Mouse (Mus musculus): ENCODE measurements around the gene H2-T23. TPM values are rescaled to one million over a fixed set of nuclear protein-coding genes. Genes with fewer than 3 reads are reported as not detected.
"Not testable (repeated sequence)": the region's sequence is repeated elsewhere in the genome, so short reads cannot be mapped to it uniquely, and the experiment has no call there.

H2-T23 gene
- polyA plus RNA-seq, 1 experiment from 2014 or later = 6.9 TPM

GRCm38 (mm10) chr17:36020191-36021073 lies 12.2 kb downstream of the H2-T23 start, which contains the start of gene H2-T24:
Gene H2-T24, minus strand, starts transcription at chr17:36020560.
- Histone ChIP-seq H3K4me1 (no peaks in the 10 kb centered on the region), H3K4me2 (replicated peaks) (no peak within 1 kb of the TSS), H3K9ac (replicated peaks) (no peak within 1 kb of the TSS), H3K36me3 (no peaks in the 10 kb centered on the region), H3K4me3 (no peak within 1 kb of the TSS), H3K27ac (replicated peaks) (no peak within 1 kb of the TSS), H3K27me3 (no peaks in the 10 kb centered on the region), H3K9me3 (no peaks in the 10 kb centered on the region)
- ATAC-seq (replicated peaks) = no peak
- 43% methylated on average over 15 of the region's 15 CpGs for WGBS

GRCm38 (mm10) chr17:36019519-36019918 lies 13.1 kb downstream of the H2-T23 start:
- ATAC-seq (replicated peaks) = no peak
- H3K4me1 ChIP-seq = no peaks in the 10 kb centered on the region
- no peak overlapping the region for H3K4me2 ChIP-seq (replicated peaks)
- no peak overlapping the region for H3K27ac ChIP-seq (replicated peaks)
- no peak overlapping the region for H3K9ac ChIP-seq (replicated peaks)
- no peak overlapping the region for H3K4me3 ChIP-seq
- peaks cover 8% of the 10 kb centered on the region; the same call in 1 of the 2 replicates for H3K36me3 ChIP-seq
- WGBS = 71% methylated on average over 3 of the region's 3 CpGs
- no peaks in the 10 kb centered on the region for H3K27me3 ChIP-seq
- no peaks in the 10 kb centered on the region for H3K9me3 ChIP-seq

- WGBS = 71% methylated on average over 2 of the region's 2 CpGs
- Histone ChIP-seq H3K27ac (replicated peaks) (no peak overlapping the region), H3K36me3 (peaks cover 13% of the 10 kb centered on the region), H3K4me3 (no peak overlapping the region), H3K4me2 (replicated peaks) (no peak overlapping the region), H3K27me3 (no peaks in the 10 kb centered on the region), H3K9ac (replicated peaks) (no peak overlapping the region), H3K4me1 (no peaks in the 10 kb centered on the region), H3K9me3 (no peaks in the 10 kb centered on the region)
- ATAC-seq (replicated peaks) = no peak
These were observed 13.7 kb downstream of the H2-T23 start for GRCm38 (mm10) chr17:36018979-36019378.

- Histone ChIP-seq H3K9ac (replicated peaks) (no peak overlapping the region), H3K27ac (replicated peaks) (no peak overlapping the region), H3K4me3 (no peak overlapping the region), H3K36me3 (peaks cover 13% of the 10 kb centered on the region), H3K4me1 (no peaks in the 10 kb centered on the region), H3K9me3 (no peaks in the 10 kb centered on the region), H3K4me2 (replicated peaks) (no peak overlapping the region), H3K27me3 (no peaks in the 10 kb centered on the region)
- ATAC-seq (replicated peaks) = no peak
- whole genome bisulfite sequencing = 90% methylated on average over 5 of the region's 5 CpGs
These were observed 15.6 kb downstream of the H2-T23 start for GRCm38 (mm10) chr17:36017046-36017445.

- peaks cover 13% of the 10 kb centered on the region for H3K36me3 ChIP-seq
- H3K4me3 ChIP-seq = no peak overlapping the region
- H3K27ac ChIP-seq (replicated peaks) = no peak overlapping the region
- H3K27me3 ChIP-seq = no peaks in the 10 kb centered on the region
- no peaks in the 10 kb centered on the region for H3K4me1 ChIP-seq
- no peak overlapping the region for H3K4me2 ChIP-seq (replicated peaks)
- 96% methylated on average over 5 of the region's 5 CpGs for WGBS
- H3K9ac ChIP-seq (replicated peaks) = no peak overlapping the region
- no peak for ATAC-seq (replicated peaks)
- no peaks in the 10 kb centered on the region for H3K9me3 ChIP-seq
These were observed 17.7 kb downstream of the H2-T23 start for GRCm38 (mm10) chr17:36014977-36015376.

- H3K9me3 ChIP-seq; H3K27ac ChIP-seq (replicated peaks); ATAC-seq (replicated peaks); H3K4me2 ChIP-seq (replicated peaks); H3K9ac ChIP-seq (replicated peaks); H3K27me3 ChIP-seq; H3K36me3 ChIP-seq; H3K4me1 ChIP-seq; H3K4me3 ChIP-seq: not testable (repeated sequence)
- WGBS = 93% methylated on average over 7 of the region's 7 CpGs
These were observed 28.2 kb downstream of the H2-T23 start for GRCm38 (mm10) chr17:36004409-36004808.

- Histone ChIP-seq H3K27ac (replicated peaks) (no peak overlapping the region), H3K4me2 (replicated peaks) (no peak overlapping the region), H3K9ac (replicated peaks) (no peak overlapping the region), H3K4me1 (no peaks in the 10 kb centered on the region), H3K9me3 (no peaks in the 10 kb centered on the region), H3K27me3 (no peaks in the 10 kb centered on the region), H3K4me3 (no peak overlapping the region), H3K36me3 (no peaks in the 10 kb centered on the region)
- no peak for ATAC-seq (replicated peaks)
- WGBS = 96% methylated on average over 7 of the region's 7 CpGs
These were observed 29.3 kb downstream of the H2-T23 start for GRCm38 (mm10) chr17:36003331-36003730.

GRCm38 (mm10) chr17:36001966-36002365 lies 30.7 kb downstream of the H2-T23 start:
- no peak overlapping the region for H3K4me3 ChIP-seq
- no peak for ATAC-seq (replicated peaks)
- peaks cover 8% of the 10 kb centered on the region; the same call in 1 of the 2 replicates for H3K4me1 ChIP-seq
- H3K36me3 ChIP-seq = no peaks in the 10 kb centered on the region
- H3K9me3 ChIP-seq = no peaks in the 10 kb centered on the region
- no peak overlapping the region for H3K4me2 ChIP-seq (replicated peaks)
- 97% methylated on average over 6 of the region's 6 CpGs for WGBS
- no peak overlapping the region for H3K9ac ChIP-seq (replicated peaks)
- no peaks in the 10 kb centered on the region for H3K27me3 ChIP-seq
- no peak overlapping the region for H3K27ac ChIP-seq (replicated peaks)

- no peak overlapping the region for H3K4me3 ChIP-seq
- H3K9ac ChIP-seq (replicated peaks) = no peak overlapping the region
- no peaks in the 10 kb centered on the region for H3K36me3 ChIP-seq
- no peak overlapping the region for H3K27ac ChIP-seq (replicated peaks)
- H3K4me1 ChIP-seq = peaks cover 14% of the 10 kb centered on the region; the same call in 1 of the 2 replicates
- no peaks in the 10 kb centered on the region for H3K9me3 ChIP-seq
- H3K27me3 ChIP-seq = no peaks in the 10 kb centered on the region
- no peak for ATAC-seq (replicated peaks)
- H3K4me2 ChIP-seq (replicated peaks) = no peak overlapping the region
- 96% methylated on average over 12 of the region's 12 CpGs for WGBS
These were observed 31.3 kb downstream of the H2-T23 start for GRCm38 (mm10) chr17:36001121-36001897.

- no peak overlapping the region for H3K4me2 ChIP-seq (replicated peaks)
- H3K9ac ChIP-seq (replicated peaks) = no peak overlapping the region
- H3K27ac ChIP-seq (replicated peaks) = no peak overlapping the region
- H3K4me3 ChIP-seq = no peak overlapping the region
- no peaks in the 10 kb centered on the region for H3K36me3 ChIP-seq
- no peaks in the 10 kb centered on the region for H3K27me3 ChIP-seq
- H3K4me1 ChIP-seq = peaks cover 21% of the 10 kb centered on the region
- ATAC-seq (replicated peaks) = no peak
- 88% methylated on average over 4 of the region's 4 CpGs for WGBS
- H3K9me3 ChIP-seq = no peaks in the 10 kb centered on the region
These were observed 32.3 kb downstream of the H2-T23 start for GRCm38 (mm10) chr17:36000349-36000748.

GRCm38 (mm10) chr17:35999356-35999755 lies 33.3 kb downstream of the H2-T23 start:
- H3K4me3 ChIP-seq = no peak overlapping the region
- 91% methylated on average over 7 of the region's 7 CpGs for WGBS

GRCm38 (mm10) chr17:35998545-35999305 lies 33.9 kb downstream of the H2-T23 start:
- Histone ChIP-seq H3K27ac (replicated peaks) (no peak overlapping the region), H3K9ac (replicated peaks) (no peak overlapping the region), H3K27me3 (no peaks in the 10 kb centered on the region), H3K4me1 (peaks cover 26% of the 10 kb centered on the region), H3K4me3 (no peak overlapping the region), H3K4me2 (replicated peaks) (no peak overlapping the region), H3K36me3 (no peaks in the 10 kb centered on the region), H3K9me3 (no peaks in the 10 kb centered on the region)
- 86% methylated on average over 6 of the region's 6 CpGs for whole genome bisulfite sequencing
- ATAC-seq (replicated peaks) = no peak

More at GRCm38 (mm10) chr17:35999356-35999755, 33.3 kb downstream of the H2-T23 start:
- no peaks in the 10 kb centered on the region for H3K27me3 ChIP-seq
- peaks cover 26% of the 10 kb centered on the region for H3K4me1 ChIP-seq
- no peak for ATAC-seq (replicated peaks)
- H3K4me2 ChIP-seq (replicated peaks) = no peak overlapping the region
- H3K9ac ChIP-seq (replicated peaks) = no peak overlapping the region
- H3K36me3 ChIP-seq = no peaks in the 10 kb centered on the region
- H3K9me3 ChIP-seq = no peaks in the 10 kb centered on the region
- H3K27ac ChIP-seq (replicated peaks) = no peak overlapping the region

Measured in forebrain, embryonic 15.5 days (tissue).